Mouse (Mus musculus): ENCODE measurements around the gene Aldh1b1. TPM values are rescaled to one million over a fixed set of nuclear protein-coding genes. Genes with fewer than 3 reads are reported as not detected.

Aldh1b1 gene
- total RNA-seq (2022) = 10 to 100 TPM in 1 of 4 experiments, 1 to 10 TPM in 3; 7.3 to 11.5 (median 8.8) TPM

- DNase-seq (ENCODE audit: low spot score in 2 of 2) = peak; percentile 39 to 66
Observed at GRCm38 (mm10) chr4:45798964-45799363, at the start of gene Aldh1b1. Gene Aldh1b1 (plus strand): TSS chr4:45799022.

- no peak for DNase-seq (ENCODE audit: low spot score in 2 of 2)
Observed at GRCm38 (mm10) chr4:45749449-45749848, 49.4 kb upstream of the Aldh1b1 start.

- DNase-seq (ENCODE audit: low spot score in 2 of 2) = no peak
Observed at GRCm38 (mm10) chr4:45750477-45750876, 48.3 kb upstream of the Aldh1b1 start.

GRCm38 (mm10) chr4:45753211-45753809 lies 45.5 kb upstream of the Aldh1b1 start:
- DNase-seq (ENCODE audit: low spot score in 2 of 2) = no peak

- DNase-seq (ENCODE audit: low spot score in 2 of 2) = no peak
Observed at GRCm38 (mm10) chr4:45754171-45754570, 44.7 kb upstream of the Aldh1b1 start.

GRCm38 (mm10) chr4:45755097-45755496 lies 43.7 kb upstream of the Aldh1b1 start:
- no peak for DNase-seq (ENCODE audit: low spot score in 2 of 2)

- DNase-seq (ENCODE audit: low spot score in 2 of 2) = peak; percentile 74 to 89
Observed at GRCm38 (mm10) chr4:45755881-45756280, 42.9 kb upstream of the Aldh1b1 start.

GRCm38 (mm10) chr4:45757941-45758340 lies 40.9 kb upstream of the Aldh1b1 start:
- no peak for DNase-seq (ENCODE audit: low spot score in 2 of 2)

- no peak for DNase-seq (ENCODE audit: low spot score in 2 of 2)
Observed at GRCm38 (mm10) chr4:45759411-45759810, 39.4 kb upstream of the Aldh1b1 start.

- no peak for DNase-seq (ENCODE audit: low spot score in 2 of 2)
Observed at GRCm38 (mm10) chr4:45762600-45762999, 36.2 kb upstream of the Aldh1b1 start.

GRCm38 (mm10) chr4:45763288-45764140 lies 35.3 kb upstream of the Aldh1b1 start:
- DNase-seq (ENCODE audit: low spot score in 2 of 2) = no peak

- DNase-seq (ENCODE audit: low spot score in 2 of 2) = no peak
Observed at GRCm38 (mm10) chr4:45764141-45764494, 34.7 kb upstream of the Aldh1b1 start.

- DNase-seq (ENCODE audit: low spot score in 2 of 2) = no peak
Observed at GRCm38 (mm10) chr4:45765121-45765564, 33.7 kb upstream of the Aldh1b1 start.

GRCm38 (mm10) chr4:45765565-45766201 lies 33.1 kb upstream of the Aldh1b1 start:
- DNase-seq (ENCODE audit: low spot score in 2 of 2) = no peak

- DNase-seq (ENCODE audit: low spot score in 2 of 2) = no peak
Observed at GRCm38 (mm10) chr4:45766774-45767173, 32.0 kb upstream of the Aldh1b1 start.

- no peak for DNase-seq (ENCODE audit: low spot score in 2 of 2)
Observed at GRCm38 (mm10) chr4:45767891-45768558, 30.8 kb upstream of the Aldh1b1 start.

- DNase-seq (ENCODE audit: low spot score in 2 of 2) = no peak
Observed at GRCm38 (mm10) chr4:45769141-45769540, 29.7 kb upstream of the Aldh1b1 start.

- no peak for DNase-seq (ENCODE audit: low spot score in 2 of 2)
Observed at GRCm38 (mm10) chr4:45769791-45770637, 28.8 kb upstream of the Aldh1b1 start.

GRCm38 (mm10) chr4:45770638-45771033 lies 28.2 kb upstream of the Aldh1b1 start:
- DNase-seq (ENCODE audit: low spot score in 2 of 2) = no peak

- DNase-seq (ENCODE audit: low spot score in 2 of 2) = no peak
Observed at GRCm38 (mm10) chr4:45771173-45771572, 27.6 kb upstream of the Aldh1b1 start.

GRCm38 (mm10) chr4:45771619-45772018 lies 27.2 kb upstream of the Aldh1b1 start:
- peak in 1 of 2 experiments; percentile 48 for DNase-seq (ENCODE audit: low spot score in 2 of 2)
